Mouse (Mus musculus) intestine, postnatal 0 days (tissue): ENCODE measurements around the gene Gfpt2. TPM values are rescaled to one million over a fixed set of nuclear protein-coding genes. Genes with fewer than 3 reads are reported as not detected.

Source experiments
- ATAC-seq: fragments of 200-750 bp; cut with Nextera tagmentation; 2 replicates; pipeline ENCODE4 v1.8.0; 2017; ENCODE audit warnings: mild to moderate bottlenecking, moderate TSS enrichment, moderate library complexity
- H3K27ac ChIP-seq: fragments of 300-500 bp; sonication (generic); 2 replicates; pipeline ENCODE4 v1.5.1; 2014; ENCODE audit warnings: mild to moderate bottlenecking, low read depth, low read length, moderate library complexity
- H3K27me3 ChIP-seq: fragments of 300-500 bp; sonication (generic); replicated peaks from 2 replicates; pipeline ENCODE4 v1.6.1; 2014; ENCODE audit warnings: low read length, mixed read lengths; ENCODE audit not compliant: control insufficient read depth, insufficient read depth
- H3K36me3 ChIP-seq: fragments of 300-500 bp; sonication (generic); 2 replicates; pipeline ENCODE4 v1.6.1; 2014; ENCODE audit warnings: mild to moderate bottlenecking, moderate library complexity; ENCODE audit not compliant: control insufficient read depth, insufficient read depth
- H3K4me1 ChIP-seq: fragments of 300-500 bp; sonication (generic); replicated peaks from 2 replicates; pipeline ENCODE4 v1.6.1; 2014; ENCODE audit warnings: antibody characterized with exemption, low read length, mixed read lengths; ENCODE audit not compliant: control insufficient read depth, insufficient read depth
- H3K4me2 ChIP-seq: fragments of 300-500 bp; sonication (generic); replicated peaks from 2 replicates; pipeline ENCODE4 v1.6.1; 2014; ENCODE audit warnings: low read depth, mild to moderate bottlenecking, moderate library complexity
- H3K4me3 ChIP-seq: fragments of 300-500 bp; sonication (generic); 2 replicates; pipeline ENCODE4 v1.5.1; 2014; ENCODE audit warnings: low read depth, low read length
- H3K9ac ChIP-seq: fragments of 300-500 bp; sonication (generic); 2 replicates; pipeline ENCODE4 v1.6.1; 2014; ENCODE audit warnings: mild to moderate bottlenecking, low read depth, low read length
- H3K9me3 ChIP-seq: fragments of 300-500 bp; sonication (generic); 2 replicates; pipeline ENCODE4 v1.6.1; 2016; ENCODE audit warnings: mixed run types; ENCODE audit not compliant: control insufficient read depth
- CTCF ChIP-seq: sonication (generic); IDR thresholded peaks from 2 replicates; pipeline ENCODE4 v1.5.1; 2016; ENCODE audit warnings: low read depth, mild to moderate bottlenecking, control low read depth, antibody characterized with exemption, moderate library complexity
- WGBS: fragments of 180-500 bp; shearing (Covaris S2); extraction: QIAGEN DNeasy Blood & Tissue Kit; methylation state at CpG from one replicate; pipeline ENCODE4 v1.1.7; 2014; 5-methylcytosine and 5-hydroxymethylcytosine counted together
- polyA plus RNA-seq: library from polyadenylated mRNA; unstranded; fragments of >200 nt; fragmentation: Nextera tagmentation; extraction: Ambion mirVana; gene quantifications from 2 replicates; pipeline ENCODE4 v1.2.1, GENCODE M21; 2015

Gene Gfpt2
- polyA plus RNA-seq, 1 experiment from 2014 or later = 1.7 TPM

GRCm38 (mm10) chr11:49819676-49820075 is 25.7 kb downstream of the Gfpt2 start:
- H3K27me3 ChIP-seq = no peaks in the 10 kb centered on the region
- H3K4me2 ChIP-seq = no peak overlapping the region
- H3K4me3 ChIP-seq = no peak overlapping the region
- WGBS = 89% methylated on average over 7 of the region's 7 CpGs
- no peak for ATAC-seq
- H3K4me1 ChIP-seq = no peaks in the 10 kb centered on the region
- TF ChIP-seq CTCF = no peak
- no peaks in the 10 kb centered on the region for H3K36me3 ChIP-seq
- H3K9ac ChIP-seq = no peak overlapping the region
- no peak overlapping the region for H3K27ac ChIP-seq
- no peaks in the 10 kb centered on the region for H3K9me3 ChIP-seq

- Histone ChIP-seq H3K4me2 (no peak overlapping the region), H3K27ac (no peak overlapping the region), H3K36me3 (no peaks in the 10 kb centered on the region), H3K4me1 (no peaks in the 10 kb centered on the region), H3K27me3 (no peaks in the 10 kb centered on the region), H3K4me3 (no peak overlapping the region), H3K9me3 (no peaks in the 10 kb centered on the region), H3K9ac (no peak overlapping the region)
- WGBS = 70% methylated on average over 2 of the region's 2 CpGs
- ATAC-seq = no peak
- no peak for TF ChIP-seq CTCF
Measured at GRCm38 (mm10) chr11:49820928-49821327, 26.9 kb downstream of the Gfpt2 start.

GRCm38 (mm10) chr11:49821546-49821945 is 27.6 kb downstream of the Gfpt2 start:
- 43% methylated on average over 2 of the region's 2 CpGs for WGBS
- H3K4me3 ChIP-seq = no peak overlapping the region
- H3K27me3 ChIP-seq = no peaks in the 10 kb centered on the region
- no peak overlapping the region for H3K9ac ChIP-seq
- H3K9me3 ChIP-seq = no peaks in the 10 kb centered on the region
- H3K36me3 ChIP-seq = no peaks in the 10 kb centered on the region
- H3K4me1 ChIP-seq = no peaks in the 10 kb centered on the region
- no peak for TF ChIP-seq CTCF
- no peak for ATAC-seq
- no peak overlapping the region for H3K27ac ChIP-seq
- H3K4me2 ChIP-seq = no peak overlapping the region

- no peaks in the 10 kb centered on the region for H3K36me3 ChIP-seq
- no peak overlapping the region for H3K9ac ChIP-seq
- H3K4me2 ChIP-seq = no peak overlapping the region
- H3K9me3 ChIP-seq = no peaks in the 10 kb centered on the region
- no peak overlapping the region for H3K27ac ChIP-seq
- H3K27me3 ChIP-seq = no peaks in the 10 kb centered on the region
- H3K4me3 ChIP-seq = no peak overlapping the region
- WGBS = 80% methylated on average over 2 of the region's 2 CpGs
- no peak for TF ChIP-seq CTCF
- no peaks in the 10 kb centered on the region for H3K4me1 ChIP-seq
- no peak for ATAC-seq
Measured at GRCm38 (mm10) chr11:49822337-49822736, 28.4 kb downstream of the Gfpt2 start.

- no peaks in the 10 kb centered on the region for H3K27me3 ChIP-seq
- H3K4me2 ChIP-seq = no peak overlapping the region
- no peaks in the 10 kb centered on the region for H3K4me1 ChIP-seq
- peak; percentile 94 for TF ChIP-seq CTCF
- H3K9me3 ChIP-seq = no peaks in the 10 kb centered on the region
- no peak overlapping the region for H3K27ac ChIP-seq
- no peak overlapping the region for H3K9ac ChIP-seq
- no peaks in the 10 kb centered on the region for H3K36me3 ChIP-seq
- 54% methylated on average over 2 of the region's 2 CpGs for WGBS
- no peak overlapping the region for H3K4me3 ChIP-seq
- ATAC-seq = no peak
Measured at GRCm38 (mm10) chr11:49824896-49825295, 30.9 kb downstream of the Gfpt2 start.

- Histone ChIP-seq H3K4me2 (no peak overlapping the region), H3K4me1 (no peaks in the 10 kb centered on the region), H3K36me3 (no peaks in the 10 kb centered on the region), H3K9me3 (no peaks in the 10 kb centered on the region), H3K9ac (no peak overlapping the region), H3K27ac (no peak overlapping the region), H3K27me3 (no peaks in the 10 kb centered on the region), H3K4me3 (no peak overlapping the region)
- TF ChIP-seq CTCF = no peak
- no peak for ATAC-seq
- WGBS = 45% methylated on average over 6 of the region's 6 CpGs
Measured at GRCm38 (mm10) chr11:49827243-49827642, 33.3 kb downstream of the Gfpt2 start.

GRCm38 (mm10) chr11:49829176-49829745 is 35.3 kb downstream of the Gfpt2 start:
- H3K9me3 ChIP-seq = no peaks in the 10 kb centered on the region
- no peak for TF ChIP-seq CTCF
- no peaks in the 10 kb centered on the region for H3K4me1 ChIP-seq
- no peak for ATAC-seq
- no peak overlapping the region for H3K27ac ChIP-seq
- no peak overlapping the region for H3K9ac ChIP-seq
- no peak overlapping the region for H3K4me3 ChIP-seq
- H3K36me3 ChIP-seq = no peaks in the 10 kb centered on the region
- H3K4me2 ChIP-seq = no peak overlapping the region
- no peaks in the 10 kb centered on the region for H3K27me3 ChIP-seq
- WGBS = 46% methylated on average over 7 of the region's 7 CpGs
